Mouse (Mus musculus): ENCODE measurements at regions not wholly inside any gene's neighbourhood (a gene's known extent, or its start where the extent isn't known, plus 50 kb on each side); places are given as distances from the start of the nearest gene placed in this dataset.

GRCm38 (mm10) chr9:87784872-87785271 is 53.8 kb upstream of the Tbx18 start:
- no peak for DNase-seq (ENCODE audit: low spot score)

- no peak for DNase-seq (ENCODE audit: low spot score)
Measured at GRCm38 (mm10) chr9:87811746-87812145, 80.7 kb upstream of the Tbx18 start.

- no peak for DNase-seq (ENCODE audit: low spot score)
Measured at GRCm38 (mm10) chr9:87822276-87822675, 91.2 kb upstream of the Tbx18 start.

- no peak for DNase-seq (ENCODE audit: low spot score)
Measured at GRCm38 (mm10) chr9:87824691-87825230, 93.7 kb upstream of the Tbx18 start.

GRCm38 (mm10) chr9:87843898-87844297 is 112.8 kb upstream of the Tbx18 start:
- no peak for DNase-seq (ENCODE audit: low spot score)

GRCm38 (mm10) chr9:87844453-87844852 is 113.4 kb upstream of the Tbx18 start:
- DNase-seq (ENCODE audit: low spot score) = no peak

GRCm38 (mm10) chr9:87848882-87849281 is 117.8 kb upstream of the Tbx18 start:
- no peak for DNase-seq (ENCODE audit: low spot score)

GRCm38 (mm10) chr9:87850133-87850532 is 119.1 kb upstream of the Tbx18 start:
- no peak for DNase-seq (ENCODE audit: low spot score)

- DNase-seq (ENCODE audit: low spot score) = no peak
Measured at GRCm38 (mm10) chr9:87861588-87861987, 130.5 kb upstream of the Tbx18 start.

GRCm38 (mm10) chr9:87865236-87865635 is 134.2 kb upstream of the Tbx18 start:
- DNase-seq (ENCODE audit: low spot score) = no peak

GRCm38 (mm10) chr9:87872384-87872905 is 141.4 kb upstream of the Tbx18 start:
- no peak for DNase-seq (ENCODE audit: low spot score)

GRCm38 (mm10) chr9:87882587-87882986 is 151.5 kb upstream of the Tbx18 start:
- DNase-seq (ENCODE audit: low spot score) = no peak

- DNase-seq (ENCODE audit: low spot score) = no peak
Measured at GRCm38 (mm10) chr9:87883069-87883468, 152.0 kb upstream of the Tbx18 start.

- DNase-seq (ENCODE audit: low spot score) = no peak
Measured at GRCm38 (mm10) chr9:87894051-87894450, 163.0 kb upstream of the Tbx18 start.

GRCm38 (mm10) chr9:87894596-87894995 is 163.5 kb upstream of the Tbx18 start:
- DNase-seq (ENCODE audit: low spot score) = no peak

GRCm38 (mm10) chr9:87895526-87895925 is 164.5 kb upstream of the Tbx18 start:
- no peak for DNase-seq (ENCODE audit: low spot score)

- DNase-seq (ENCODE audit: low spot score) = no peak
Measured at GRCm38 (mm10) chr9:87897336-87897735, 166.3 kb upstream of the Tbx18 start.

GRCm38 (mm10) chr9:87899368-87899767 is 168.3 kb upstream of the Tbx18 start:
- no peak for DNase-seq (ENCODE audit: low spot score)

- DNase-seq (ENCODE audit: low spot score) = no peak
Measured at GRCm38 (mm10) chr9:87899800-87900199, 168.7 kb upstream of the Tbx18 start.

GRCm38 (mm10) chr9:87921291-87921690 is 190.2 kb upstream of the Tbx18 start:
- no peak for DNase-seq (ENCODE audit: low spot score)

GRCm38 (mm10) chr9:87925151-87925550 is 194.1 kb upstream of the Tbx18 start:
- no peak for DNase-seq (ENCODE audit: low spot score)

- no peak for DNase-seq (ENCODE audit: low spot score)
Measured at GRCm38 (mm10) chr9:87933230-87933629, 202.2 kb upstream of the Tbx18 start.

GRCm38 (mm10) chr9:87952426-87952825 is 221.4 kb upstream of the Tbx18 start:
- DNase-seq (ENCODE audit: low spot score) = no peak

GRCm38 (mm10) chr9:87954941-87955340 is 223.9 kb upstream of the Tbx18 start:
- DNase-seq (ENCODE audit: low spot score) = no peak
